Mouse (Mus musculus) E14TG2a.4 (cell line): Measurements from ENCODE around the gene Ccdc60.

Experiments used
- CTCF ChIP-seq: conservative IDR thresholded peaks from 2 replicates; pipeline ENCODE4 v1.5.1; 2014; ENCODE audit warnings: low read length
- NANOG ChIP-seq: IDR thresholded peaks from 2 replicates; pipeline ENCODE4 v1.6.1; 2014; ENCODE audit warnings: borderline replicate concordance, low read length, mixed read lengths
- POU5F1 ChIP-seq: IDR thresholded peaks from 2 replicates; pipeline ENCODE4 v1.6.1; 2014; ENCODE audit warnings: low read length, borderline replicate concordance

GRCm38 (mm10) chr5:116274818-116275217 is 14.0 kb downstream of the Ccdc60 start:
- TF ChIP-seq POU5F1: no peak
- TF ChIP-seq CTCF: no peak
- no peak for TF ChIP-seq NANOG
